Mouse (Mus musculus) gastrocnemius, postnatal 36 days (tissue): ENCODE measurements around the gene Tmem51. TPM values are rescaled to one million over a fixed set of nuclear protein-coding genes. Genes with fewer than 3 reads are reported as not detected.
A peak's percentile ranks its signal among the peaks of the same experiment; 100 is the strongest.
"Not testable (repeated sequence)": the region's sequence is repeated elsewhere in the genome, so short reads cannot be mapped to it uniquely, and the experiment has no call there.

Experiments
- DNase-seq, 2 experiments: peaks; one replicate each; pipeline ENCODE4 v3.0.0; 2022
- intact Hi-C: fragments of 180-260 bp; cut with DNase I; formaldehyde crosslinking; loops from one replicate; pipeline ENCODE4 v1.15.1; 2025
- total RNA-seq, 2 experiments: library from RNA; stranded (reverse); gene quantifications; 2 replicates each; pipeline ENCODE4 v1.2.3; 2021

Tmem51 gene
- total RNA-seq, 2 experiments from 2014 or later: 1.1 to 1.2 TPM

DNA sequence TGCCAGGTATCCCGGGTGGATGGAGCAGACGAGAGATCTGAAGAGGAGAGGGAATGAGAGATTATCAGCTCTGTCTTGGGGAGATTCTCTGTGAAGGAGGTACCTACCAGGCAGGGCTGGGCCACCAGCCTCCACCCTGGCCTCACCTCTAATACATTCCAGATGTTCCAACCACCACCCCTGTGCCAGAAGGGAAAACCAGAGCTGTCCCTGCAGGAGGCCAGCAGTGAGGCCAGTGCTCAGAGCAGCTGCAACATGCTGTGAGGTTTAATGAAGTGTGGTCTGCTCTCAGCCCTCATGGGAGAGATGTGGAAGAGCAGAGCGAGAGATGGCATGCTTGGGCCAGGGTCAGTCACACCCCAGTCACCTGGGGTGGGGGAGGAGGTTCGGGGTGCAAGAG, 46.2 kb downstream of the Tmem51 start:
- DNase-seq: no peak
- intact Hi-C loops: no loop called here

DNA sequence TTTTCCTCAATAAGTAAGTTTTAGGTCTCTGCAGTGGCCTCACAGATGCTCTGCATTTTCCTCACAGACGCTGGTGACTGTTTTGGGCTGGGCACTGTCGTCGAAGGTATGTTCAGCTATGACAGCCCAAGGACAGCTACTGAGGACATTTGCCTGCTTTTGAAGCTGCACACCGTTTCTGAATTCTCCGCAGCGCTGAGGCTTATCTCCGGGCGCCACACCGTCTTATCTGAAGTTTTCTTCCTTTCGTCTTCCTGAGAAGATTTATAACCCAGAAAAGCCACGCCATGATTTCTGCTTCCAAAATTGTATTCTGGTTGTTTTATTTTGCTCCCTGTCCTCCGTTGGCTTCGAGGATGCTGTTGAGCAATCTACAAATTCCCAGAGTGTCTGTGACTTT, 55.6 kb downstream of the Tmem51 start:
- intact Hi-C loops: no loop called here
- no peak for DNase-seq

DNA sequence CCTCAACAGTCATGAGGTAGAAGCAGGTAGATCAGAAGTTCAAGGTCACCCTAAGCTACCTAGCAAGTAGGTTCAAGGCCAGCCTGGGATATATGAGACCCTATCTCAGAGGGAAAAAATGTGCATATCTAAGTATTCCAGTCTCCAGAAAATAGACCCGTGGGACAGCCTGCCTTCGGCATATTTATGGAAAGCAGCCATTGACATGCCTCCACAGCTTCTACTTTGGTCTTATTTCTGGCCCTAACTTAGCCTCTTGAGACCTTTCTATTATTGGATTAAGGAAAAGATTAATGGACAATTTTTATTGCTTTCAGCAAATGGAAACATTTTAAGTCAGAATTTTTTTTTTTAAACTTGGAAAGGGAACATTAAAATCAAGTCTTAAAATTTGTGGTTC, 57.1 kb downstream of the Tmem51 start:
- no peak for DNase-seq

DNA sequence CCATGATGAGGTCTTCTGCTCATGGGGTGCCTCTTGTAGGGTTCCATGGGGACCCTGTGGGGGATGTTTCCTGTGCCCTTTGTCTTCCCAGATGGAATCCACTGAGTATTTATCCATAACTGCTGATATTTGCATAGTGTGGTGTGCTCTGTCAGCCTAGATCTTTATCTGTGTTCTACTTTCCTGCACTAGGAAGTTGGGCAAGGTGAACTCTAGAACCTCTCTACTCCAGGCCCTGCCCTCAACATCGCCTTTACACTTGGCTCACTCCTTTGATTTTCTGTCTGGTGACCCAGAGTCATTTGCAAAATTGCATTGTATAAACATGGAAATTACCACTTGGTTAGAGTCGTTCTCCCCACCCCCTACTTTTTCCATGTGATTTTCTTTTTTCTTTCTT, 59.6 kb downstream of the Tmem51 start:
- no peak for DNase-seq
- intact Hi-C loops: no loop called here

More for the DNA sequence above, 57.1 kb downstream of the Tmem51 start:
- intact Hi-C loops: no loop called here

DNA sequence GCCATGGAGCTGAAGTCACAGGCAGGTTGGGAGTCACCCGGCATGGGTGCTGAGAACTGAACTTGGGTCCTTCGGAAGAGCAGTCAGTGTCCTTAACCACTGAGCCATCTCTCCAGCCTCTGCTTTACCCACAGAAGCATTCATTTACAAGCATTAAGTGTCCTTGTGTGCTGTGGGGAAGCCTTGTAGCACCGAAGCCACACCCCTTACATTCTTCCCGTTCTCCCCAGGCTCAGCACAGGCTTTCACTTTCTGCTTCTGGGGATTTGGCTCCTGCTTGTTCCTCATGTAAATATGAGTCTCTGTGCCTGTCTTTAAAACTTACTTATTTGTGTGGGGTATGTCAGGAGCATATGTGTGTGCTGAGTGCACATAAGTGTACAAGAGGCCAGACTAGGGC, 60.9 kb downstream of the Tmem51 start:
- intact Hi-C loops: no loop called here
- DNase-seq: no peak

DNA sequence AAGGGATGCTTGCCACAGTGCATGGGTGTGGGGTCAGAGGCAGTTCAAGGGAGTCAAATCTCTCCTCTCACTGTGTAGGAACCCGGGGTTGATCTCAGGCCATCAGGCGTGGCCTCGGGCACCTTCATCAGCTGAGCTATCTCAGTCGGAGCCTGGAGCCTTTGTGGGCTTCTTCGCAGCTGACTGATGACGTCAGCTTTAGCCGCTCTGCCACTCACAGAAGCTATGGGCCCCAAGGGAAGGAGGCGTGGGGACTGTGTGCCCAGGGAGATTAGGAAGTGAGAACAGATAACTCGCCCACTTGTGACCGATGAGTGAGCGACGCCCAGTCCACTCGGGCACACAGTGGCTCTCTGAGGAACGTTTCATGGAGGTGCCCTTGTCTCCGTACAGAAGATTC, 66.4 kb downstream of the Tmem51 start:
- intact Hi-C loops: loop anchor here (10.0 kb wide), 1 partner anchor 327 kb away; no protein-coding TSS in a partner anchor

DNA sequence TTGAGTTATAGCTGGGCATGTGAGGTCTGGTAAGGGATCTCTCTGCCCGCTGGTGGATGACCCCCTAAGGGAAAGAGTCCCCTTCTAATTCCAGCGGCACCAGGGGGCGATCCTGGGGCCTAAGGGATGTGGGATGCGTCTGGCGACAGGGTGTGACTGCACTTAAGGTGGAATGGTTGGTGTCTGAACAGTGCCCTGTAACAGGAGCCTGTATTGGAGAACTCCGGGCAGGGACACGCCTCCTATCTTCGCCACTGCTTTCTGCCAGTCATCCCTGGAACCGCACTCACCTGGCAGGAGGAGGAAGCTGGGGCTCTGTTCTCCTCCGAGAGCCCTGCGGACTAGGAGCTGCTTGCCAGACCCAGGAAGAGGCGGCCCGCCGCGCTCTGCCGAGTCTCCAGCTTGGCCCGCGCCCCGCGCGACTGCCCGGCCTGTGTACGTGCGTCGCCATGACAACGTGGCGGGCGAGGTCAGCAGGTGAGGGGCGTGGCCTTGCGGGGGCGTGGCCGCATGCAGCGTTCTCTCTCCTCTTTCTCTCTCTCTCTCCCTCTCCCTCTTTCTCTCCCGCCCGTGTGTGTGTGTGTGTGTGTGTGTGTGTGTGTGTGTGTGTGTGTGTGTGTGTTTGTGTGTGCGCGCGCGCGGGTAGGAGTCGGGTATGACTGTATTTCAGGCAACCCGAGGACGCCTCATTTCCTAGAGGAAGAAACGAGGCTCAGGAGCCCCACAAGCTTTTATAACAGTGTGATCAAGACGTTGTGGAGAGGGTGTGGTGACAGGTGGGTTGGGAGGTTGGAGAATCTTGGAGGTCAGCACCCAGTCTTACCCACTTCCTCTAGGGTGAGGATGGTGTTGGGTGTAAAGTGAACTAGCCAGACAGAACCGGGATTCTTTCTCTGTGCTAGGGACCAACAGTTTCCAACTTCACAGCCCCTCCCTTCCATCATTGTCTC, 69.2 kb downstream of the Tmem51 start, which contains the start of gene Fhad1:
TSS of gene Fhad1 (minus strand) at position 424 of the 950 bp plus-strand sequence.
- peak; percentile 27 to 33 for DNase-seq
- intact Hi-C loops: loop anchor here (10.0 kb wide), 1 partner anchor 330 kb away; no protein-coding TSS in a partner anchor

More for the DNA sequence above, 66.4 kb downstream of the Tmem51 start:
- DNase-seq: no peak

DNA sequence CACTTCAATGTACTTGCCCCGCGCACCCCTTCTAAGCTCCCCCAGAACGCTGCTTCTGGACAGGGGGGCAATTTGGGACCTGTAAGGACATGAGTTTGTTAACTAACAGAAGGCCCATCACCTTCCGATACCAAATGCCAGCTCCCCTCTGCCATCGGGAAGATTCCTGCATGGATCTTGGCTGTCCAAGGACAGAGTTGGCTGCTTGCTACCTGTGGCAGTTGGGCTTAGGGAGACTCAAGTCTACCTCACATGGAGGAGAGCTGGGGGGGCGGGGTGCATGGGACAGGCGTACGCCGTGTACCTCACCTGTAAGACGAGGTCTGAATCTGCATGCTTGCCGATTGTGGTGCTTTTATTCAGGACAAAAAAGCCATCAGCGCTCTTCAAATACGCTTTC, 72.9 kb downstream of the Tmem51 start:
- intact Hi-C loops: loop anchor here (10.0 kb wide), 1 partner anchor 334 kb away; no protein-coding TSS in a partner anchor
- no peak for DNase-seq

DNA sequence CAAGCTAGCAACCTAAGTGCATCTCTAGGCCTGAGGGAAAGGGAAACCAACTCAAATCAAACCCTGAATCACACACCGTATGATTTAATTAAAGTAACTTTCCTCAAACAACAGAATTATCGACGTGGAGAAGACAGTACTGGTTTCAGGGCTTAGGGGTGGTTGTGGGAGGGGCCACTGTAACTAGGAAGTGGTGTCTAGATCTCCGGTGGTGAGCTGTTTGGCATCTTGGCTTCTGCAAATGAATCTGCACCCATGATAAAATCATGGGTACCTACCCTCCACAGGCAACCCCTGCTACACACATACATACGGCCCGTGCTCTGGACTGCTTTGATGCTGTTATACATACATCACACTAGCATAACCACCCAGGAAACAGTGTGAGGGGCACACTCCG, 73.7 kb downstream of the Tmem51 start:
- DNase-seq: no peak
- intact Hi-C loops: loop anchor here (10.0 kb wide), 1 partner anchor 334 kb away; no protein-coding TSS in a partner anchor

DNA sequence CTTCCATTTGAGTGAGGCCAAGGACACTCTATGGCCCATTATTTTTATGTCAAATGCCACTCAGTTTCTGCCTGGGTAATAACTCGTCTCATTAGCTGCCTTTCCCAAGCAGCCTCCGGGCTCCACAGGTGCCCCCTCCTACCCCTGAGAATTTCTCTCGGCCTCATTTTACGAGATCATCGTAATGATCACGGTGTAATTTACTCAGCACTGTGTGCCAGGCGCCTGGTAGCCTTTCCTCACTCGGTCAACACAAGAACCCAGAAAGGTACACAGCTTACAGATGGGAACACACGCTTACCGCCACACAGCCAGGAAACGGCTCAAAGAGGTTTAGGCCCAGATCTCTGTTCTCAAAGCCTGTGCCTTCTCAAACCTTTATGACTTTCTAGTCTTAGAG, 75.9 kb downstream of the Tmem51 start:
- intact Hi-C loops: loop anchor here (5.0 kb wide), 1 partner anchor 139 kb away; no protein-coding TSS in a partner anchor
- DNase-seq: no peak

DNA sequence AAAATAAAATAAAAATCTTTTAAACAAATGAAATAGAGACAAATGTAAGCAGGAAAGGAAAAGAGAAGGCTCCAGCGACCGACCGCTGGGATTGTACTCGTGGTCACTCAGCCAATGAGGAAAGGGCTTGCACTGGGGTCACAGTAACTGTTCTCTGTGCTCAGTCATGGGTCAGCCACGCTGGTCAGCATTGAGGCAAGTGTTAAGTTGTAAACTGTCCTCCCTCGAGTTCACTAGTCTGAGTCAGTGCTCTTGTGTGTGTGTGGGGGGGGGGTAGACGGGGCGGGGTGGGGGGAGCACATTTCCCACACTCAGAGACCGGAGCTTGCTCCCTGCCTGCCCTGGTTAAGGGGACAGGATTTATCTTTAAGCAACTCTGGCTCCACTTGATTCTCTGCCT, 83.5 kb downstream of the Tmem51 start:
- intact Hi-C loops: no loop called here
- no peak for DNase-seq

DNA sequence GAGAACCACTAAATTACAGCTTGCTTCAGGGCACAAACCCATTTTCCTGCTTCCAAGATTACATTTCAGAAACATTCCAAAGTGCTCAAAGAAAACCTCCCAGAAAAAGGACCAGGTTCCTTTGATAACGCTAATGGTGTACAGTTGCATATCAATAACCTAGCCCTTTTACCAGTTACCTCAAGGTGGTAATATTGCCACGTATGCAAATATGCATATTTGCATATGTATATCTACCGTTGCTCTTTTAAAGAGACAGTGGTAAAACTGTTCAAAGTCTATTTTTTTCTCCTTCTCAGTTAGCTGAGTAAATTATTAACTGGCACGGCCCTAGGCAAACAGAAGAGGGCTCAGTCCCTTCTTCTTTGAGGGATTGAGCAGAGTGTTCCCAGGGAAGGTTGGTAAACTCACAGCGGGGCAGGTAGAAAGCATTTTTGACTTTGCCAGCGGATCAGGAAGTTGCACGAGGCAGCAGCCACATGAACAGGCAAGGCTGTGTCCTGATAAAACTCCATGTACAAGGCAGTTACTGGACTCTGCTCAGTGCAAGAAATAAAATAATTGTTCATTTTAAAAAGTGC, 84.5 kb downstream of the Tmem51 start:
- DNase-seq: no peak
- intact Hi-C loops: no loop called here

DNA sequence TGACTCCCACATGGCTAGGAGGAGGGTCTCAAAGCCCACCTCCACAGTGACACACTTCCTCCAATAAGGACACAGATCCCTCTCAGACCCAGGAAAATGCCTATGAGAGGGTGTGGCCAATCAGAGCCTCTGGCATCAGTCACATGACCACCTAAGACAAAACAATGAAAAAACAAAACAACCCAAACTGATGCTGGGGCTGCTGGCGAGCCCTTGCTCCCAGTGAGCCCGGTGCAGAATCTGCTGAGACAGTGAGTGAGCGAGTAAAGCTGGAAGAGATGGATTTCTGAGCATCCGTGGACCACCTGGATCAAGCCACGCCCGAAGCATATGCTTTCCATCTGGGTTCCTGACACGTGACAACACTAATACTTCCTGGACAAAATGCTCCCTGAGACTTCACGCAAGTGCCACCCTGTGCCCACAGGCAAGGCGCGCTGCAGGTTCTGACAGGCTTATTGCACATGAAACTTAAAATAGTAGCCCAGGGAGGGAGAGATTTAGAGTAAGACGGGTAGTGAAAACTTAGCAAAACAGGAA, 85.8 kb downstream of the Tmem51 start:
- DNase-seq: no peak
- intact Hi-C loops: no loop called here

DNA sequence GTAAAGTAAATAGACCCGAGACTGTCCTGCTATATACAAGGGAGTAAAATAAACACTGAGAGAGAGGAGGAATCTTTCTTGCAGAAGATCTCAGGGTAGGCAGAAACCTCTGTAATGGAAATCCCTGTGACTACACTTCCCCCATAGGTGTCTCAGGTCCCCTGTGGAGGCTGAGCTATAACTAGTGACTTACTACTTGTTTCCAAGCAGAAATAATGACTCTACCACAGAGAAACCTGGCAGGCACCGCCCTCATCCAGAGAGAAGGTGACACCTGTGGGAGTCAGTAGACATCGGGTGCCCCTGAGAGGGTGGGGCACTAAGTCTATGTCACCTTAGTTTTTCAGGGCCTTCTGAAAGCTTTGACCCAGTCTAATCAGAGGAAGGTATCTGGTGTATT, 87.2 kb downstream of the Tmem51 start:
- no peak for DNase-seq
- intact Hi-C loops: no loop called here

DNA sequence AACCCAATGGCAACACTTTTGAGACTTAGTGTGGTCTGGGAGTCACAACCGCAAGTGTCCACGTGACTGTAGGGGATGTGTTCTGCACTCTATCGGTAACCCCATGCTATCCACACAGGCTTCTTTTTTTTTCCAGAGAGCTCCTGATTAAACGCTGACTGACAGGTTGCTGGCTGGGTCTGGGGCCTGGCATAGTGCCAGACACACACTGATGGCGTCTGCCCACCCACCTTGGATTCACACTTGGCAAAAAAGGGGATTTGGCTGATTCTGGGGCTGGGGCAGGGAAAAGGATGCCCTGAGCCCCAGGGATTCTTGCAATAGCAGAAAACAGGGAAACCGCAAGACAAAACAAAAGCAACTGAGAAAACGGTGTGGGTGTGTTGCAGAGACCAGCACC, 88.0 kb downstream of the Tmem51 start:
- DNase-seq: no peak

DNA sequence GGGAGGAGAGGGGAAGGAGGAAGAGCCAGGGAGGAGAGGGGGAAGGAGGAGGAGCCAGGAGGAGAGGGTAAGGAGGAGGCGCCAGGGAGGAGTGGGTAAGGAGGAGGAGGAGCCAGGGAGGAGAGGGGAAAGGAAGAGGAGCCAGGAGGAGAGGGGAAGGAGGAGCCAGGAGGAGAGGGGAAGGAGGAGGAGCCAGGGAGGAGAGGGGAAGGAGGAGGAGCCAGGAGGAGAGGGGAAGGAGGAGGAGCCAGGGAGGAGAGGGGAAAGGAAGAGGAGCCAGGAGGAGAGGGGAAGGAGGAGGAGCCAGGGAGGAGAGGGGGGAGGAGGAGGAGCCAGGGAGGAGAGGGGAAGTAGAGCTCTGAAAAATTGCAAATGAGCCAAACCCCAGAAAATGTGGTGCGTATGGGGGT, 90.0 kb downstream of the Tmem51 start:
- DNase-seq, intact Hi-C loops: not testable (repeated sequence)

More for the DNA sequence above, 88.0 kb downstream of the Tmem51 start:
- intact Hi-C loops: no loop called here

DNA sequence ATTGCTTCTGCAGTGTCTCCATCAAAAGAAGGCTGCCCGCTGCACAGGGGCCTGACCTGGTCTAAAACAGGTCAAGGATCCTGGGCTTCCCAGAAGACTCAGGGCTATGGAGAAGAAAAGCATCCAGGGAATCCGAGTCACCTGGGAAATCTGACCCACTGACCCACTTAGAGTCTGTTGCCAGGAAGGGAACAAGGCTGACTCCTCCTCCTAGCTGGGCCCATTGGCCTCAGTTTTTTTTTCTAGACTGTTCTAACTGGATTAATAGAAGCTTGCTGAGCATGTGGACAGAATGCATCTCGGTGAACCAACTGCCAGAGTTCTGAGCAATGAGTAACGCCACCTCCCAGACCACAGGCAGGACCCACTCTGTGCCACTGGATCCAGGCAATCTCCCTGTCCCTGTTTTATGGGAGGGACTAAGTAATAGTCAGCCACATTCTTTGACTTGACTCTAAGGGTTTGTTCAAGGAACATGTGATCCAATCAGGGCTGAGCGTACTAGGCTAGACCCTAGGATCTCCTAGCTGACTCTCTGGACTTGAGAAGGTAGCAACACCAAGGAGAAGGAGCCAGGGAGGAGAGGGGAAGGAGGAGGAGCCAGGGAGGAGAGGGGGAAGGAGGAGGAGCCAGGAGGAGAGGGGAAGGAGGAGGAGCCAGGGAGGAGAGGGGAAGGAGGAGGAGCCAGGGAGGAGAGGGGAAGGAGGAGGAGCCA, 90.6 kb downstream of the Tmem51 start:
- intact Hi-C loops: no loop called here
- DNase-seq: no peak

DNA sequence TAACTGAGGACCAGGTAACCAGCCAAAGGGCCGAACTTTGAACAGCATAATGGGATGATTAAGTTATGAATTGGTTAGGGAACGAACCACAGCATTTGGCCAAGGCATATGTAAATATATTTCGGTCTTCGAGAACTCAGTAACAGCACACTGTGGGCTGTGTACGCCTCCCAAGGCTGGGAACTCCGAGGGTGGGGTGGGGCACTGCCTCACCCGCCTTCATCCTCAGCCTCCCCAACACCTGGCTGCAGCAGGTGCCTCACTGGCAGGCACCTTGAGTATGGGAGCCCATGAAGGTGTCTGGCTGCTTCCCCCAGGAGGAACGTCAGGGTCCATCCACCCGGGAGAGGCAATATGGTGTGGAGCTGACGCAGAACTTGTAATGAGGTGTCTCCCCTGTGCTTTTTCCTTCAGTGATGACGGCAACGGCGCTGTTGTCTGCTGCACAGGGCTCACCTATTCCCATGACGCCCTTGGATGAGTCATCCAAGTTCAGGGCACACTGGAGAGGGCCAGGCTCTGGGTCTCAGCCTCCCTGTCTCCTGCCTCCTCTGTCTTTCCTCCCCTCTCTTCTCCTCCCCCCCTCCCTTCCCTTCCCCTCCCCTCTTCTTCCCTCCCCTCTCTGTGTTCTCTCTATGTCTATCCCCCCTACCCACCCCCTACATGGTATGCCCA, 91.4 kb downstream of the Tmem51 start:
- intact Hi-C loops: no loop called here
- no peak for DNase-seq

DNA sequence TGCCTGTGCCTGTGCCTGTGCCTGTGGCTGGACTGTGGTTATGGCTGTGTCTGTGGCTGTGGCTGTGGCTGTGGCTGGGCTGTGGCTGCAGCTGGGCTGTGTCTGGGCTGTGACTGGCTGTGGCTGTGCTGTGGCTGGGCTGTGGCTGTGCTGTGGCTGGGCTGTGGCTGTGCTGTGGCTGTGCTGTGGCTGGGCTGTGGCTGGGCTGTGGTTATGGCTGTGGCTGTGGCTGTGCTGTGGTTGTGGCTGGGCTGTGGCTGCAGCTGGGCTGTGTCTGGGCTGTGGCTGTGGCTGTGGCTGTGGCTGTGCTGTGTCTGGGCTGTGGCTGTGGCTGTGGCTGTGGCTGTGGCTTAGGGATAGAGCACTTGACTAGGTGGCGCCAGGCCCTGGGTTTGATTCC, 95.9 kb downstream of the Tmem51 start:
- intact Hi-C loops: no loop called here
- DNase-seq: no peak

DNA sequence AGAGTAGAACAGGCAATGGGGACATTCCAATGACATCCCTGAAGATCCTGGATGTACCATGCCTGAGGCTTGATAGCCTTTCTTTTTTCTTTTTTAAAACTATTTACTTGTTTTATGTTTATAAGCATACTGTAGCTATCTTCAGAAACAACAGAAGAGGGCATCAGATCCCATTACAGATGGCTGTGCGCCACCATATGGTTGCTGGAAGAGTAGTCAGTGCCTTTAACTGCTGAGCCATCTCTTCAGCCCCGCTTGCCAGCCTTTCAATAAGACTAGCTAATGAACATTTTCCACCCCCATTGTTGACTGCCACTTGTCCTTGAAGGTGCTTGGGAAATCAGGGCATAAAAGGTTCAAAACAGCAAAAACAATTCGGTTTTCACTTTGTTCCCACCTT, 100.4 kb downstream of the Tmem51 start:
- no peak for DNase-seq
- intact Hi-C loops: no loop called here
